Mouse (Mus musculus) embryonic fibroblast, embryonic 13.5 days (primary cell): ENCODE results near the gene Bcl7c. TPM values are rescaled to one million over a fixed set of nuclear protein-coding genes. Genes with fewer than 3 reads are reported as not detected.

Experiments used
- H3K27ac ChIP-seq: 2 replicates; pipeline ENCODE4 v1.5.1; 2012; ENCODE audit warnings: low read length, control low read depth, inconsistent platforms; ENCODE audit not compliant: insufficient read depth
- H3K4me1 ChIP-seq: 2 replicates; pipeline ENCODE4 v1.6.1; 2011; ENCODE audit warnings: low read length; ENCODE audit not compliant: control insufficient read depth, insufficient read depth
- H3K4me3 ChIP-seq: 2 replicates; pipeline ENCODE4 v1.5.1; 2011; ENCODE audit warnings: mild to moderate bottlenecking, control low read depth, low read length; ENCODE audit not compliant: insufficient read depth
- CTCF ChIP-seq: IDR thresholded peaks from 2 replicates; pipeline ENCODE4 v1.5.1; 2011; ENCODE audit warnings: mild to moderate bottlenecking, control low read depth, low read length, moderate library complexity, borderline replicate concordance; ENCODE audit not compliant: insufficient read depth
- POLR2A ChIP-seq: IDR thresholded peaks from 2 replicates; pipeline ENCODE4 v1.6.1; 2011; ENCODE audit warnings: low read depth, mild to moderate bottlenecking, control low read depth, low read length, moderate library complexity
- polyA plus RNA-seq: library from polyadenylated mRNA; stranded (reverse); fragments of >200 nt; gene quantifications from 2 replicates; pipeline ENCODE4 v1.2.4, GENCODE M21; 2011; ENCODE audit warnings: low read depth; ENCODE audit not compliant: missing spikeins, insufficient read length

Gene Bcl7c
- polyA plus RNA-seq, 1 experiment, result 57.0 TPM

DNA sequence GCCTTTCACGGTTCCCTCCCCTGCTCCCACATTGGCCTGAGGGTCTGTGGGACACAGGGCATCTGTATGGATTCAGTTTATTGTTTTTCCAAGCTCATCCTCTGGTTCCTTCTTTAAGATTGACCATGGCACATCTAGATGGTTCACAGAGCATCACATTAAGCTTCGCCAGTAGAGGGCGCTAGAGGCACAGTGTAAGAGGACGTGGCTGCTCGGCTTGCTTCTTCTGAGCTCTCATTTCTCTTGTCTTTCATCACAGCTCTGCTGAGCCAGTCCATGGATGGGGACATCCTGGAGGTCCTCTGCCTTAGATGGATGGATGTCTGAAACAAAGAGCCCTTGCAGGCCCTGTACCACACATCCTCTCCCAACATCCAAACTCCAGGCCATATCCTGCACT is 33.8 kb downstream of the Bcl7c start:
- no peaks in the 10 kb centered on the region for H3K4me1 ChIP-seq
- TF ChIP-seq CTCF (peak; percentile 96), POLR2A (no peak)
- no peak overlapping the region for H3K4me3 ChIP-seq
- H3K27ac ChIP-seq, result no peak overlapping the region

DNA sequence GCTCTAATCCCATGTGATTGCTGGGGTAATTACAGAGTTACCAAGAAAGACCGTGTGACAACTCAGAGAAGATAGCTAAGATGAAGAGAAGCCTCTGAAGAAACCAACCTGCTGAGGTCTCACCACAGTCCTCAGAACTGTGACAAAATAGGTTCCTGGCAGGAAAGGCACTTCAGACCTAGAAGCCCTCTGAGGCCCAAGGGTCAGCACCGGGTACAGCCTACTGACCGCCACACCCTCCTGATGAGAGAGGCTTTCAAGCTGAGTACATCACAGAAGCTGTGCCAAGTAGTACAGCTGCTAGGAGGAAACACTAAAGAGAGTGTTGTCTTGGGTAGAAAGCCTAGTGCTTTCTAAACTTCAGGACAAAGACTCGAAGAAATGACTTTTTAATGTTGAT is 36.0 kb downstream of the Bcl7c start:
- Histone ChIP-seq H3K4me3 (no peak overlapping the region), H3K27ac (no peak overlapping the region), H3K4me1 (no peaks in the 10 kb centered on the region)
- no peak for TF ChIP-seq POLR2A
- no peak for TF ChIP-seq CTCF

DNA sequence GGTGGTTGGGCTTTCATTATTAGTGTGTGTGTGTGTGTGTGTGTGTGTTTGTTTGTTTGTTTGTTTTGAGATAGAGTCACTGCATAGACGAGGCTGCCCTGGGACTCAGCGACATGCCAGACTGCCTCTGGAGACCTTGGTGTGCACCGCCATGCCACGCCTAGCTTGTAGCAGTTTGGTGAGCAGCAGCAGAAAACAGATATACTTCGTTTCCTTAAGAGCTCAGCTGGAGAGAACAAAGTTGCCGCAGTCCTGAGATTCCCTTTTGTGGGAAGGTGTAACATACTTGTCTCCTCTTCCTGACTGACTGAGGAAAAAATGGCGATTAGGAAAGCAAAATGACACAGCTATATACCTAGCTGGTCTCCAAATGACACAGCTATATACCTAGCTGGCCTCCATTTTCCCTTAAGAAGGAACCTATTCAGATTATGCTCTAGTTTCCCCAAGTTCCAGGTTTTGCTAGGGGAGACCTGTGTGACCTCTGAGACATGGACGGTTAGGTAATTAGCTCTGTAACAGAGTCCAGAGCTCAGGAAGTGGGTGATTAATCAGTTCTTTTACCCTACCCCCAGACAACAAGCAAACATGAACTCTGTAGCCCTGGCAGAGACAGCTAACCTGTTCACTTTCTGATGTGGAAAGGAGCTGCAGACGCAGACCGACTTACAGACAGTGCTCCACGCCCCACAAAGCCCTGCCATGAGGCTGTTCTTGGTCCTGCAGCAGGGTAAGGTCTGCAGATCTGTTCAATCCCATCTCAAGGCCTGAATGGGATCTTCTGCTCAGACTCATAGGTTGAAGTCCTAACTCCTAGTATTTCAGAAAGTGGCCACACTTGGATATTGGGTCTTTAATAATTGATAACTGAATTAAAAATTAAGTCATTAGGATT is 36.6 kb downstream of the Bcl7c start:
- TF ChIP-seq POLR2A (no peak), CTCF (no peak)
- Histone ChIP-seq H3K4me3 (no peak overlapping the region), H3K4me1 (no peaks in the 10 kb centered on the region), H3K27ac (no peak overlapping the region)

DNA sequence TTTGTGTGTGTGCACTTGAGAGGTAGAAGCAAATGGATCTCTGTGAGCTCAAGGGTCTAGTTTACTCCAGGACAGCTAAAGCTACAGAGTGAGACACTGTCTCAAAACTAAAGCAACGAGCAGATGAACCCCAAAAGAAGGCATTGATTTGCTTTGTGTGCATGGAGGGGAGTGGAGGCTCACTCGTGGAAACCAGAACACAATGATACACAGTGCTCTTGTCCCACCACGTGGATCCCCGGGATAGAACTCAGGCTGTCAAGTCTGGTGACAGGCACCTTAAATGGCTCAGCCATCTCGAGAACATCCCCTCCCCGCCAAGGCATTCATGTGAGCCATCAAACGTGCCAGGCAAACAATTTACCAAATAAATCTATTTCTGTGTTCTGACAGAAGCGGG is 41.6 kb downstream of the Bcl7c start:
- Histone ChIP-seq H3K27ac (no peak overlapping the region), H3K4me3 (no peak overlapping the region), H3K4me1 (no peaks in the 10 kb centered on the region)
- no peak for TF ChIP-seq CTCF
- no peak for TF ChIP-seq POLR2A

DNA sequence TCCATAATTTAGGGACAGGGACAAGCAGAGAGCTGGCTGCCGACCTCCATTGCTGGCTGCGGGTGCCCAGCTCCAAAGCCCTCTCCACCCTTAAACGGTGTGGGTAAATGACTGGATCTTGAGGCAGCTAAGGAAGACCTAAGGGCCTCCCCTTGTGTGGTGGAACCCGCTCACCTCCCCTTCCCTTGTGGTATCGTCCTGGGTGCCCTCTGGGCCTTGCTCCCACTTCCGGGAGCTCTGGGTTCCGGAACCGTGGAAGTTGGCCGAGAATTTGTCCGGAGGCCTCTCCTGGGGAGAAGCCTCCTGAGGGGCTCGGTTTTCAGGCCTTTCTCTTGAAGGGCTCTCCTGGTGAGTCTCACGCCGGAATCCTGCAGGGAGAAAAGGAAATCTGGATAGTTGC is 42.1 kb downstream of the Bcl7c start:
- Histone ChIP-seq H3K4me1 (no peaks in the 10 kb centered on the region), H3K4me3 (no peak overlapping the region), H3K27ac (no peak overlapping the region)
- TF ChIP-seq POLR2A, result no peak
- TF ChIP-seq CTCF, result no peak

DNA sequence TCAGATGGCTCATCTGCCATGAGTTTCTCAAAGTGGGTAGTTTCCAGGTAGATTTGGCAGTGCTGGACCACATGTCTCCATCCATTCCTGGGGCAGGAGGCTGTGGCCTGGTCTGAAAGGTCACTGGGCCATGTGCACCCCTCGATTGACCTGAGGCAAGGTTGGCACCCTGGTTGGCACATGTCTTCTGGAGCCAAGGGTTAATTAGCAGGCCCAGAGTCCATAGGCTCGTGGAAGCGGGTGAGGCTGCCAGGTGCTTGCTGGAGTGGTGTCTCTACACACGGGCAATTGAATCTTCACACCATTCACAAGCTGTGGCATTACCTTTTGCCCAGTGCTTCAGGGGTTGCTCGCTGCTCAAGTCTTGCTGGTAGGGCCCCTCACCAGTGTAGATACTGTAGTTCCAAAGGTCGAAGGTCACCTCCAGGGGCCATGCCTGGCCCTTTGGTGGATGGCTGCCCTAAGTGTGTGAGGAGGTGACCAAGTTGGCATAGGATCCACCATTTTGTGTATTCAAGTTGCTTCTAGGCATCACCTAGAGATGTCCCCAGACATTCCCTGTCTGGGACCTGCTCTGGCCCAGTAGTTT is 42.6 kb downstream of the Bcl7c start:
- H3K4me3 ChIP-seq, result no peak overlapping the region
- TF ChIP-seq CTCF (no peak), POLR2A (no peak)
- no peaks in the 10 kb centered on the region for H3K4me1 ChIP-seq

DNA sequence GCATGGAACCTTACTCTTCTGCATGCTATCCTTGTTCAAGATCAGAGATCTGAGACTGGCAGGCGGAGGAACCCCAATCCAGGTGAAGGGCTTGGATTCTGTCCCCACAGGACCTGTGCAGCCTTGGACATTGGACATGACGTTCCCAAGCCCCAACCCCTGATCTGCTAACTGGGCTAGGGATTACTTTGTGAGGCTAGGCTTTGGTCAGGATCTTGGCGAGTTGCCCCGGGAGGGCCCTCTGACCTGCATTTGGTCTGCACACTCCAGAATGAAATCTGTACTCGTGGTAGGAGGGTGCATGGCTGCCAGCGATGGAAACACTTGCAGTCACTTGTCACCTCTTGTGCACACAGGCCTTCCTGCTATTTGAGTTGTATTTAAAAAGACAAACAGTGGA is 45.8 kb downstream of the Bcl7c start:
- TF ChIP-seq CTCF, result no peak
- TF ChIP-seq POLR2A, result no peak
- Histone ChIP-seq H3K4me1 (no peaks in the 10 kb centered on the region), H3K27ac (no peak overlapping the region)

More for the DNA sequence above, 42.6 kb downstream of the Bcl7c start:
- no peak overlapping the region for H3K27ac ChIP-seq

DNA sequence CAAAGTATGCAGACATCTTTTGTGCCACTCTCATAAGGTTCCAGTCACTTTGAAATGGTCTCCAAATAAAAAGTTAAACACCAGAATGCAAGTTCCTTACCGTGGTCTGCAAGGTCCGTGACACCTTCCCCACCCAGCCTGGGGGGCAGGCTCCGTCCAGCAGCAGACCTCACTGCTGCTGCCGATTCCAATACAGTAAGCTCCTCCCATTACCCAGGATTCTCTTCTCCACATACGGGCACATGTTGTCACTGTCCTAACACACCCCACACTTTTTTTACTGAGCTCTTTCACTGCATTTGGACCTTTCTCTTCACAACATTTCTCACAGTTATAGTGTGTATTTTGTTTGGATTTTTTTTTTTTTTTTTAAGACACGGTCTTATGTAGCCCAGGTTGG is 46.9 kb downstream of the Bcl7c start:
- no peaks in the 10 kb centered on the region for H3K4me1 ChIP-seq
- TF ChIP-seq CTCF (no peak), POLR2A (no peak)

More for the DNA sequence above, 45.8 kb downstream of the Bcl7c start:
- no peak overlapping the region for H3K4me3 ChIP-seq

DNA sequence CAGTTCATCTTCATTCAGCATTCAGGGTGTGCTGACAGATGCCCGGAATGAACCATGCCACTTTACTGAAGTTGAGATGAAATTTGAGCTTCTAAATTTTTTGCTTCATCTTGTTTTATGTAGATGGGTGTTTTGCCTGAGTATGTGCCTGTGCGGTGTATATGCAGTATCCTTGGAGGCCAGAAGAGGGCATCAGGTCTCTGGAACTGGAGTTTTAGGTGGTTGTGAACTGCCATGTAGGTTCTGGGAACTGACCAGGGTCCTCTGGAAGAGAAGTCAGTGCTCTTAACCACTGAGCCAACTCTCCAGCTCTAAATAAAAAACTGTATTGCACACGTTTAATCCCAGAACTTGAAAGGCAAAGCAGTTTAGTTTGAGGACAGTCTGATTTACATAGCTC is 47.9 kb downstream of the Bcl7c start:
- TF ChIP-seq POLR2A (no peak), CTCF (no peak)
- Histone ChIP-seq H3K4me3 (no peak overlapping the region), H3K27ac (no peak overlapping the region), H3K4me1 (no peaks in the 10 kb centered on the region)

More for the DNA sequence above, 46.9 kb downstream of the Bcl7c start:
- Histone ChIP-seq H3K27ac (no peak overlapping the region), H3K4me3 (no peak overlapping the region)

DNA sequence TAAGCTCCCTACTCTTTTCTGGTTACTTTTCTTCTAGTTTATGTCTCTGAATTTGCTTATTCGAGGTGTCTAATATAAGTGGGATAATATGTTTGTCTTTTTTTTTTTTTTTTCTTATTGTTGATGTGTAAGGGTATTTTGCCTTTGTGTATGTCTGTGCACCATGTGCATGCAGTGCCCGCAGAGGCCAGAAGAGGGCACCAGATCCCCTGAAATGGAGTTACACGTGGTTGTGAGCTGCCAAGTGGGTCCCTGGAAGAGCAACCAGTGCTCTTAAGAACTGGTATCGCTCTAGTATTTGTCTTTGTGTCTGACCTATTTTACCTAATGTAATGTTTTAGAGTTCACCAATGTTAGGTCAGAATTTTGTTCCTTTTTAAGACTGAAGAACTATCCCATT is 51.8 kb downstream of the Bcl7c start:
- no peak for TF ChIP-seq POLR2A
- peak; percentile 61; the same call in 1 of the 2 replicates for TF ChIP-seq CTCF

More for the DNA sequence above, 51.8 kb downstream of the Bcl7c start:
- no peak overlapping the region for H3K27ac ChIP-seq
- no peaks in the 10 kb centered on the region; the same call in 1 of the 2 replicates for H3K4me1 ChIP-seq
- no peak overlapping the region for H3K4me3 ChIP-seq
